15 mouse cellular contexts compared by ENCODE assay signal in genomic region chr5:29132261-29132660, GRCm38 (mm10).
DNase-seq lines count a peak whose midpoint lies in the region; ATAC-seq and TF ChIP-seq lines count a peak whose summit lies in the region.
"Had no signal": no experiment of that assay in that cellular context is flagged by ENCODE, and none has a peak within 500 bp of the region (broad histone marks: within the 10 kb centered on the region; RNA-seq: fewer than 3 reads in every experiment).

No protein-coding gene starts in this region.

- no peaks in the 10 kb centered on the region for H3K4me1 ChIP-seq in intestine, embryonic 15.5 days (replicated peaks)
- H3K4me1 ChIP-seq in intestine, postnatal 0 days (replicated peaks; ENCODE audit: control insufficient read depth, insufficient read depth, low read length): no peaks in the 10 kb centered on the region
- H3K4me1 ChIP-seq: embryonic facial prominence, embryonic 15.5 days; limb, embryonic 15.5 days; lung, embryonic 15.5 days had no signal

- no peaks in the 10 kb centered on the region for H3K9me3 ChIP-seq in intestine, embryonic 15.5 days
- no peaks in the 10 kb centered on the region for H3K9me3 ChIP-seq in intestine, postnatal 0 days (ENCODE audit: control insufficient read depth)
- H3K9me3 ChIP-seq: embryonic facial prominence, embryonic 15.5 days; limb, embryonic 15.5 days; lung, embryonic 15.5 days had no signal

- WGBS in intestine, embryonic 15.5 days: 32% methylated on average over 3 of the region's 3 CpGs
- 24% methylated on average over 3 of the region's 3 CpGs for WGBS in intestine, postnatal 0 days

- no peak overlapping the region for H3K4me2 ChIP-seq in intestine, embryonic 15.5 days (replicated peaks)
- H3K4me2 ChIP-seq in intestine, postnatal 0 days (replicated peaks; ENCODE audit: low read depth): no peak overlapping the region
- H3K4me2 ChIP-seq: embryonic facial prominence, embryonic 15.5 days; limb, embryonic 15.5 days; lung, embryonic 15.5 days had no signal

- H3K27ac ChIP-seq in intestine, embryonic 15.5 days: no peak overlapping the region
- H3K27ac ChIP-seq in intestine, postnatal 0 days (ENCODE audit: low read depth, low read length): no peak overlapping the region
- H3K27ac ChIP-seq: embryonic facial prominence, embryonic 15.5 days; limb, embryonic 15.5 days; lung, embryonic 15.5 days had no signal

- no peaks in the 10 kb centered on the region for H3K36me3 ChIP-seq in intestine, embryonic 15.5 days
- no peaks in the 10 kb centered on the region for H3K36me3 ChIP-seq in intestine, postnatal 0 days (ENCODE audit: control insufficient read depth, insufficient read depth)
- H3K36me3 ChIP-seq: embryonic facial prominence, embryonic 15.5 days; limb, embryonic 15.5 days; lung, embryonic 15.5 days had no signal

- peak; percentile 70 for DNase-seq in ES-CJ7 (ENCODE audit: low read depth, low spot score)
- peak; percentile 62 for DNase-seq in embryo, embryonic 11 days
- DNase-seq in kidney, postnatal 36 days: peak; percentile 32 to 33
- DNase-seq in layer of hippocampus, adult 9-11 months: no peak
- no peak for DNase-seq in right cerebral cortex, postnatal 25 days
- DNase-seq: cerebellum, adult 2 months; heart, postnatal 10 days had no signal

- H3K9ac ChIP-seq in intestine, embryonic 15.5 days: no peak overlapping the region
- no peak overlapping the region for H3K9ac ChIP-seq in intestine, postnatal 0 days (ENCODE audit: low read depth, low read length)
- H3K9ac ChIP-seq: embryonic facial prominence, embryonic 15.5 days; limb, embryonic 15.5 days; lung, embryonic 15.5 days had no signal

- no peak overlapping the region for H3K4me3 ChIP-seq in intestine, embryonic 15.5 days (replicated peaks)
- no peak overlapping the region for H3K4me3 ChIP-seq in intestine, postnatal 0 days (ENCODE audit: low read depth, low read length)
- H3K4me3 ChIP-seq: embryonic facial prominence, embryonic 15.5 days; limb, embryonic 15.5 days; lung, embryonic 15.5 days; myocyte had no signal

- ATAC-seq in intestine, embryonic 15.5 days: 0 out of 2 replicates have a peak, but pooled peaks have one; percentile 31
- no peak for ATAC-seq in intestine, postnatal 0 days
- ATAC-seq in granulocyte monocyte progenitor cell, adult 5-6 weeks (replicated peaks; ENCODE audit: poor library complexity, severe bottlenecking): no peak
- ATAC-seq: forebrain, embryonic 16.5 days had no signal

- no peak for TF ChIP-seq CTCF in intestine, postnatal 0 days (IDR thresholded peaks at IDR 0.05; ENCODE audit: low read depth)

- H3K27me3 ChIP-seq in intestine, embryonic 15.5 days (replicated peaks): no peaks in the 10 kb centered on the region
- no peaks in the 10 kb centered on the region for H3K27me3 ChIP-seq in intestine, postnatal 0 days (replicated peaks; ENCODE audit: control insufficient read depth, insufficient read depth, low read length)
- H3K27me3 ChIP-seq: embryonic facial prominence, embryonic 15.5 days; limb, embryonic 15.5 days; lung, embryonic 15.5 days had no signal

Comparison
In these comparisons a context has a peak if more than half of its experiments do, and no peak if none do; other contexts are left out.
1. DNase-seq: peak in ES-CJ7 (single experiment), embryo, embryonic 11 days (single experiment) and kidney, postnatal 36 days (2 of 2); none in layer of hippocampus, adult 9-11 months (single experiment) and right cerebral cortex, postnatal 25 days (single experiment).